Mouse (Mus musculus) frontal cortex, adult 2 months (tissue): ENCODE measurements around the gene Foxi2. TPM values are rescaled to one million over a fixed set of nuclear protein-coding genes. Genes with fewer than 3 reads are reported as not detected.

Experiments used
- DNase-seq, 2 experiments: peaks; one replicate each; pipeline ENCODE4 v3.0.0; 2022; ENCODE audit warnings: low spot score in 1 of 2; ENCODE audit errors: extremely low spot score in 1 of 2
- polyA plus RNA-seq: library from polyadenylated mRNA; depleted of rRNA; stranded (reverse); fragments of >200 nt; gene quantifications from 2 replicates; pipeline ENCODE4 v1.2.3, GENCODE M21; 2012; rRNA removed

The Foxi2 gene
- polyA plus RNA-seq = 0.06 TPM in 1 of 2 replicates, not detected in the other

DNA sequence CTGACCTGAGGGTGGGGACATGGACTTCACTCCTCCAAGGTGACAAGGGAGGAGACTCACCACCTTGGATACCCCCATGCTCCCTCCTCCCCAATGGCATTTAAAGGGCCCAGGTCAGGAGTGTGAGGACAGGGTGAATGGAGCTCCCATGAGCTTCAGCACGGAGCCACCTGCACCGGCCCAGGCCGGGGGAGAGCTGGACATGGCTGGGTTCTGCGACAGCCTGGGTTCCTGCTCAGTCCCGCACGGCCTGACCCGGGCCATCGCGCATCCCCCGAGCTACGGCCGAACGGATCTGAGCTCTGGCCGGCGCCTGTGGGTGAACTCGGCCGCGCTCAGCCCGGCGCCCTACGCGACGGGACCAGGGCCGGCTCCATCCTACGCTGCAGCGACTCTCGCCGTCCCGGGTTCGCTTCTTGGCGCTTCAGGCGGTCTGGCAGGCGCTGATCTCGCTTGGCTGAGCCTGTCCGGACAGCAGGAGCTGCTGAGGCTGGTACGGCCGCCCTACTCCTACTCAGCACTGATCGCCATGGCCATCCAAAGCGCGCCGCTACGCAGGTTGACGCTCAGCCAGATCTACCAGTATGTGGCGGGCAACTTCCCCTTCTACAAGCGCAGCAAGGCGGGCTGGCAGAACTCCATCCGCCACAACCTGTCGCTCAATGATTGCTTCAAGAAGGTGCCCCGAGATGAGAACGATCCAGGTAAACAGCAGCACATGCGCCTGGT lies at the start of gene Foxi2:
Gene Foxi2, plus strand, starts transcription at position 72 of the 729 bp plus-strand sequence.
- no peak for DNase-seq

DNA sequence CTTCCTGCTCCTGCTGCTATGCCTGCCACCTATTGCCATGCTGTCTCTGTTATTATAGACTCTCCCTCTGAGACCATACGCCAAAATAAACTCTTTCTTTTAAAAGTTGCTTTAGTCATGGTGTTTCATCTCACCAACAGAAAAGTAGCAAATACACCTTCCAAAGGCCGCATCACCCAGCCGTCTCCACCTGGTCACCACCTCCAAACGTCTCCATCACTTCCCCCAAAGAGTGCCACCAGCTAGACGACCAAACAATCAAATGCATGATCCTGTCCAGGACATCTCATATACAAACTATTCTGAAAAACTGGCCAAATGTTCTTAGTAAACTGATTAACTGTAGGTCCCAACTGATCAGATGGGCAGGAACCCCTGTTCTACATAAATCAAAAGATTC lies 45.5 kb upstream of the Foxi2 start:
- DNase-seq = no peak

DNA sequence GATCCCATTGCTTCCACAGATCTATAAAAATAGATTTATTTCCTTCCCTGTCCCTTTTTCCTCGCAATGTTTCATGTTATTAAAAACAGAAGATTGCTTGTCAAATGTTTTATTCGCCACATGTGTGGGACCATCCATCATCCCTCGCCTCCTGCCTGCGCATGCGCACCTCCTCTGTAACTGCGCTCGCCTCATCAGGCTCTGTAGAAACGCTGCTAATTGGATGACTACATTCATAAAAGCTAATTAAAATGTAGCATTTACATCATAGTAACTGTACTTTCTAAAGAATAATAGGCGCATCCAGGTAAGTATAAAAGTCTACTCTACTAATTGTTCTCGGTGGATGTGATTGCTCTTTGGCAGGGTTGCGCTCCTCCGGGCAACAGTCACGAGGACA lies 34.1 kb upstream of the Foxi2 start:
- peak in 1 of 2 experiments; percentile 11 for DNase-seq

DNA sequence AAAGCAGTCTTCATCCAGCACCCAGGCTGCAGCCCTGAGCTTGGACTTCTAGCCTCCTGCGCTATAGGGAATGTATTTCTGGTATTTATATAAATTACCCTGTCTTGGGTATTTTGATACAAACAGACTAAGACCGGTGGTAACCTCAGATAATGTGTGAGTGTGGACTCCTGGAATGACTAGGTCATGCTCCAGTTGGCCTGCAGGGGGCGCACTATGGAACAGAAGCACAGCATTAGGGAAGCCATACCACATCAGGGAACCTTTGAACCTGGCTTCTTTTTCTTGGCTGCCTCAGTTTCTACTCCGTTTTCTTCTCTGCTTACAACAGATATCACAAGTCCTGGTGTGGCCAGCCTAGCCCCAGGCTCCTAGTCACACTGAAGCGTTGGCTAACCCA lies 33.2 kb upstream of the Foxi2 start:
- DNase-seq = no peak

DNA sequence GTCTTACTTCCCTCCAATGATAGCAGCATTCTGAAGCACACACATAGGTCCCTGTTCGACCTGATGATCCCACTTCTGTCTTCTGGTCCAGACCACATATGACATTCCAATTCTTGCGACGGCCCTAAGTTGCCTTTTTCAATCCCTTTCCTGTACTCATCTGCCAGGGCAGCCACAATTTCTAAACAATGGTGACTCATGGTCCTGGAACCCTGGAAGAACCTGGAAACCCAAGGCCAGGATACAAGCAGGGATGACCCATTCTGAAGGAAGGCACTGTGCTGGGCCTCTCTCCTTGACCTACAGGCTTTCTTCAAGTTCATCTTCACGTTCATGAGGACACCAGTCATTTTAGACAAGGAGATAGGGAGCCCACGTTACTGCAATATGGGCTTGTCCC lies 31.8 kb upstream of the Foxi2 start:
- DNase-seq = no peak

DNA sequence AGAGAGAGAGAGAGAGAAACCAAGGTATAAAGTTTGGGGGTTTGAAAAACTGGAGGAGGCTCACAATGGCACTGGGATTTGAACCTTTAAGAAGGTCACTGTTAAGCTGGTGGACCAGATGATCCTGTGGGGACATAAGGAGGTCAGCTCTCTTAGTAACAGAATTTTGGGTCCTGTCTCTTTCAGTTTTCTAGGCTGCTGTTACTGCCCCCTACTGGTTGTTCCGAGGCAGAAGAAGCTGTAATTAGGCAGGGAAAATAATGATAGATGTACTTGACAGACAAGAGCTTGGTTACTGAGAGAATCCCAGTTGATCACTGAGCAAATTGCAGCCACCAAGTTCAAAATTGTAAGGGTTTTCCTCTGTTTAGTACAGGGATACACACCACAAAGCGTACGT lies 21.1 kb upstream of the Foxi2 start:
- DNase-seq = peak in 1 of 2 experiments; percentile 53

DNA sequence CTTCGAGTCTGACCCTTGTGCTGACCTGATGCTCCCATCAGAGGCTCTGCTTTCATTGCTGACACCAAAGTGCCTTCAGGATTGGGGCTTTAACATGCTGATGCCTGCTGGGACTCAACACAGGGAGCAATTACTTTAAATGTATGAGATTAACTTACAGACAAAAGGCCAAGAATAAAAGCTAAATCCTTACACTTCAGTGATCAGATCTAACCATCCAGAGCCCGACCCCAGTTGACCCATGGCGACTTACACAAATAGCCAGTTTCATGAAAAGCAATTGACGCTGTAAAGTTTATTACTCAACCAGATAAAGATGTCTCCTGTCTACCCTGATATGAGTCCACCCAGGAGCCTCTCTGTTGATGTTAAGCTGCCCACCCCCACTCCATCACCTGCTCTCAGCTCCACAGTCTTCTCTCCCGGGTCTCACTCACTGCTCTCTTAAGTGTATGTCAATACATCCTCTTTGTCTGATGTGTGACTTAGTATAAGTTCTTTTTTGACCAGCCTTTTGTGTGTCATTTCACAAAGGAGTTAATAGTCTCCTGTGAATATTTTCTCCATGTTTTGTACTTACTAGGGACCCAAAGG lies 17.1 kb upstream of the Foxi2 start:
- no peak for DNase-seq

DNA sequence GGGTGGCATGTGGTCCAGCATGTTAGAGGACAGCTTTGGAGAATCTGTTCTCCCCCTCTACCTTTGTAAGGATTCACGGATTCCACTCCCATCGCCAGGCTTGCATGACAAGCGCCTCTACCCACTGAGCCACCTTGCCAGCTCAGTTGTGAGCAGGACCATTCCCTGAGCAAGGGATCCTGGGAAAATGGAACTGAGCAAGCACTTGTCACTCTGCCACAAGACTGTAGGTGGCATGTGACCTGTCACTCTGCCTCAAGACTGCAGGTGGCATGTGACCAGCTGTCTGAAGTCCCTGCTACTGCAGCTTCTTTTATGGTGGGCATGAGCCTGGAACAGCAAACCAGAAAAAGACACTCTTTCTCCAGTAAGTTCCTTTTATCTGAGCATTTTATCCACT lies 15.7 kb upstream of the Foxi2 start:
- DNase-seq = no peak

DNA sequence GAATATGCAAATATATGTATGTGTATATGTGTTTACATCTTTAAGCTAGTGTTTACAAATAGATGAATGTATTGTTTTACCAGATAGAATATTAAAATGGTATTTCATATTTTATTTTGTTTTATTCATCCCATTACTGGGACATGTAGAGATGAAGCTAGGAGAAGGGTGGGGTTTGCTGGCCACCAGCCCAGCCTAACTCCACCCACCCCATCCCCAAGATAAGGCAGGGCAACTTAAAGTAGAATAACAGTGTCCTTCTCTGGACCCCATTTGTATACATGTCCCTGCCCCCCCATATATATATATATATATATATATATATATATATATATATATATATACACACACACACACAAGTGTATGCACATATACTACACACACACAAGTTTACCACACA lies 14.9 kb upstream of the Foxi2 start:
- DNase-seq = no peak

DNA sequence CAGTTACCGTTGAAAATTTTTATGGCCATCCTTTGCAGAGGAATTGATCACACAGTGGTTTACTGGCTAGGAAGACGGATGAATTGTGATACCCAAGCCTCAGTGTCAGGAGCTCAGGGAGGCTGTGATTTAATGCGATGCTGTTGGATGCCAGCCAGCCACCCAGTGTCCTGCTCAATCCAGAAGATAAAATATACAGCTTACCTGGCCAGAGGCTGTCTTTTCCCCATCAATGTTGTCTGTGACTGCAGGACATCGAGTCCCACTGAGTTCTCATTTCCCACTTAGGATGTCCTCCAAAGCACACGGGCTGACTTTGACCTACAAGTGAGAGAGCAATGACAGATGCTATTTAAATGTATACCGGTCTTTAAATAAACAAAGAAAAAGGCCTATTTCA lies 13.0 kb upstream of the Foxi2 start:
- DNase-seq = no peak

DNA sequence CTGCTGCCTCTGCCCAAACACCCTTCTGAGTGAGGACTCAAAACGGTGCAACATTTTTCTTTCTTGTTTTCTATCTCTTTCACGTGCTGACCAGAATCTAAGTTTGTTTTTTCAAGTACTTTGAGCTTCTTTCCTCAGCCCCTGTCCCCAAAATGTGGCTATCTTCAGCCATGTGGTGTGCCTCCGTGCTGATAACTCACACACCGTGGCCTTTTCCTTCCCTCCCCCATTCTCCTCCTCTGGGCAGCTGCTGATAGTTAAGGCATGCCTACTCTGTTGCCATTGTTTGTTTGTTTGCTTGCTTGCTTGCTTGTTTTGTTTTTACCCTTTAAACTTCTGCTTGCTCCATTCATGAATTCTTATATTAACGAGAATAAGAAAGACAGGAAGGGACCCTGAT lies 12.2 kb upstream of the Foxi2 start:
- no peak for DNase-seq

DNA sequence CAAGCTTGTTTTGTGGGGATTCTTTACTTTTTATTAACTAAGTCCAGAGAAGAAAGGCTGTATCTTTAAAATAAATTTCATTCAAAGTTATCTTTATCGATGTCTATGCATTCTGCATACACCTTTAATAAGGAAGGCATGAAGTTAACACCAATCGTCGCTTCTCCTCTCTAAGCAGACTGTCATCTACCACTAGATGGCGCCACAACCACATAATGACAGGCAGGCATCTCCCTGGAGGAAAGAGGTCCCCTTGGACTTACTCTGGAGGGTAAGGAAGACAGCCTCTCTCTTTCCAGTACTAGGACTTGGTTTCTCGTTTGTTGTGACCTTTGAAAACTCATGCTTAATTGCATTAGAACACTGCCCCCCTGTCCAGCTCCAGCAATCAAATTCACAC lies 6.7 kb upstream of the Foxi2 start:
- peak; percentile 33 to 93 for DNase-seq

DNA sequence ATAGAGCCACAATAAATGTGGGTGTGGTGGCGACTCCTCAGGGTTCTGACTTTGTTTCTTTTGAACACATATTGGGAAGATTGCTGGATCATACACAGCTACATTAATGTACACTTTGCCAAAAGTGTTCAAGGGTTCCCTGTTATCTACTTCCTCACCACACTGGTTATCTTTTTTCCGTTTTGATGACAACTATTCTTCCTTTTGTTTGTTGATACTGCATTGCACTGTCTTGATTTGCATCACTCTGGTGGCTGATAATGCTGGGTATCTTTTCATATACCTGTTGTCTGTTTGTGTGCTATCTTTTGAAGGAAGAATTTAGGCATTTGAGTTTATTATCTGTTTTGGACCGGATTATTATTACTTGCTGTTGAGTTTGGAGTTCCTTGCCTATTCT lies 3.3 kb upstream of the Foxi2 start:
- DNase-seq = no peak

DNA sequence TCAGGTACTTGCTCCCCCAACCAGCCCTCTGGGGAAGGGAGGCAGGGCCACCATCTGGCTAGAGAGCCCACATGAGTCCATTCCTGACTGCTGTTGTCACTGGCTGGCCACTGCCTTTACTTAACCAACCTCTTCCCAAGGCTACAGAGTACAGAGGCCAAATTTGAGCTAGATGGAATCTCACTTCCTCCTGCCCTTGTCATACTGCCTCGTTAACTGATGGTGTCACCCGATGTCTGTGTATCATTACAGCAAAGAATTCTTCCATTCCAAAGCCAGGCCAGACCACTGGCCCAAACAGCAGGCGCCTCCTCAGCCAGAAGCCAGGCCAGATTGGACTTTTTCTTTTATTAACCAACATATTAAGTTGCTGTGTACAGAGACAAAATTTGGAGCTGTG lies 1.6 kb upstream of the Foxi2 start:
- no peak for DNase-seq

DNA sequence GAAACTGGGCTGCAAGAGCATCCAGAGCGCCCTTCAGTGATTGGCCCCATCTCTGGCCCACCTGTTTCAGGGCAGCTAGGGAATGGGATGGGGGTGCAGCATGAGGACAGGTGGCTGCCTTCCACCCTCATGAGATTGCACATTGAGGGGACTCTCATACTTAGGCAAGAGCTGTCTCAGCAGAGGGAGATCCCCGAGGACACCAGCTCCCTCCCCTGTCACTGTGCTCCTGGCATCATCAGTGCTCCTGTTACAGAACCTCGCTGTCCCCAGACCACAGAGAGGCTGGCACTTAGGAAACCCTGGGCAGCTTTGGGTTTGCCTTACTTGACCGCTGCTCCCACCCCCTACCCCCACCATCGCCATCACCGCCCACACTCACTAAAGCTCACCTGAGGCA lies 2.2 kb downstream of the Foxi2 start:
- DNase-seq = no peak

DNA sequence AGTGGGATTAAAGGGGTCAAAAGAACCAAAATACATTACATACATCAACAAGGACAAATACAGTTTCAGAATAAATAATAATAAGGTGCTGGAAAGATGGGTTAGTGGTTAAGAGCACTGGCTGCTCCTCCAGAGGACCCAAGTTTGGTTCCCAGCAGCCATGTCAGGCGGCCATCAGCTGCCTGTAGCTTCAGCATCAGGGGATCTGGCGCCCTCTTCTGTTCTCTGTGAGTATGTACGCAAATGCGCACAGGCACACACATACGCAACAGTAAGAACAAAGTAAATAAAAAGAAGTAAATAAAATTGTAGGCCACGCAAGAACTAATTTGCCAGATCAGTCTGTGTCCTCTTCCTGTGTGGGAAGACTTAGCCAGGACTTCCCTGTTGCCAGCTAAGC lies 18.7 kb downstream of the Foxi2 start:
- DNase-seq = no peak

DNA sequence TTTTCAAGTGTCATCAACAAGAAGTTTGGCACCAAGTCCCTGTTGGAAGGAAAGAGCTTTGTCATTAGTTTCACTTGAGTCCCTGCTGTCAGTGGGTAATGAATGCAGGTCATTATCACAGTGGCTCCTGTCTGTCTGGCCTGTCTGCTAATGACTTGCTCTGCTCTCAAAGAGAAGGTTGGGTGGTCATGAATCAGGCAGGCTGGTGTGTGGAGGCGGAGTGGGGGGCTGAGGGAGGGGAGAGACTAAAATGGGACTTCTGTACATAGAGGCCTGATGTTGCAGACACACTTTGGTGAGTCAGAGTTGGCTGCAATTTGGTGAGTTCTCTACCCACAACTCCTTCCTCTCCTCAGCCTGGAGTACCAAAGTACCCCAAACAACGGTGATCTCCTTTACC lies 20.8 kb downstream of the Foxi2 start:
- DNase-seq = peak in 1 of 2 experiments; percentile 34

DNA sequence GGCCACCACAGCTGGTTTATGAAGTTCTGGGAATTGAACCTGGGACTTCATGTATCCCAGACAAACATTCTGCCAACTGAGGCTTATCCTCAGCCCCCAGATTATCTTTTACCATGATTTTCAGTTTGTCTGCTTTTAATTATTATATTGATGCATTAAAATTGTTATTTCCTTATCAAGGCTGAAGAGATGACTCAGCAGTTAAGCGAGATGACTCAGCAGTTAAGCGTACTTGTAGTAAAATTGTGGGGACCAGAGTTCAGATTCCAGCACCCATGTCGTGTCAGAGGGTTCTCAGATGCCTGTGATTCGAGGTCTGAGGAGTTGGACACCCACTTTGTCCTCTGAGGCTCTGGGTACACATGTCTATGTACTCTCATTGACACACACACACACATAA lies 33.8 kb downstream of the Foxi2 start:
- DNase-seq = no peak

DNA sequence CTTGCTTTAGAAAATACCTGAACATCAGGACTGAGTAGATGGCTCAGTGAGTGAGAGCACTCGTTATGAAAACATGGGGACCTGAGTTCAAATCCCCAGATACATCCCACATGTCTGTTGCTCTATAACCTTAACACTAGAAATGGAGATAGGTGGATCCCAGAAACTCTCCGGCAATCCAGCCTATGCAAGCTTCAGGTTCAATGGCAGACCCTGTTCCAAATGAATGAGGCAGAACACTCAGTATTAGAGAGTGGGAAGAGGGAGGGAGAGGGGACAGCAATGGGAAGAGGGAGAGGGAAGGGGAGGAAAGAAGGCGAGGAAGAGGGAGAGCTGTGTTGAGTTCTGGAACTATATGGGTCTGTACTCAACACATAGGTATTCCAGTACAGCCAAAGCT lies 41.2 kb downstream of the Foxi2 start:
- no peak for DNase-seq

DNA sequence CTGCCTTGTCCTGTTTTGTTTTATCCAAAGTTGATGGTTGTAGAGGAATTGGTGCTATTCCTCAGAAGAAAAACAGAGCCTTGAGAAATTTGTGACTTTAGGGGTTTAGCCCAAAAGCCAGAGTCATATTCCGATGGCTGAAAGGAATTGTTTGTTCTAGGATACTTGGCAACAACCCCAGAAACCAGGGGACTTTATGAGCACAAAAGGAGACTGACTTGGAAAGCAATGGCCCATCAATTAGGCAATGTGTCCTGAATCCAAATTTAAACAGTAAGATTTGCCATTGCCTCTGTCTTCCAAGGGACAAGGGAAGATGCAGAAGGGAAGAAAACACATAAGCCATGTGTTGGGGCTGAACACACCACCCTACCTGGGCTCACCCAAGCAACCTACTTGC lies 42.3 kb downstream of the Foxi2 start:
- DNase-seq = no peak

DNA sequence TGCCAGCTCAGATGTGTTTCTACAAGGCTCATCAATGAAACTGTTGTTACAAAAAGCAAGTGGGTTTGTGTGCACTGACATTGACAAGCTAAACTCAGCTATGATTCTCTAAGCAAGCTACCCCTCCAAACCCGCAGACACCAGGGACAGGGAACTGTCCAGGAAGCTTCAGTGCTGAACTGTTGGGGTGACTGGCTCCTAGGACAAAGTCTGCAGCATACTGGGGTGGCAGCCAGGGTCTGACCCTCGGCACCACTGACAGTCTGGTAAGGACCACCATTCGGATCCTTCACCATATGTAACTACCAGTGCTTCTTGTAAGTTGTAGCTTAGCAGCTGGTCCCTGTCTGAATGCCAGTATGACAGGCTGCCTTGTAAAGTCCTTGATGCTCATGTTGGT lies 43.6 kb downstream of the Foxi2 start:
- DNase-seq = no peak
